Mouse (Mus musculus): ENCODE measurements around the gene Car1. TPM values are rescaled to one million over a fixed set of nuclear protein-coding genes. Genes with fewer than 3 reads are reported as not detected.

Car1 gene
- polyA plus RNA-seq, 1 experiment from 2014 or later = 0.13 TPM

DNA sequence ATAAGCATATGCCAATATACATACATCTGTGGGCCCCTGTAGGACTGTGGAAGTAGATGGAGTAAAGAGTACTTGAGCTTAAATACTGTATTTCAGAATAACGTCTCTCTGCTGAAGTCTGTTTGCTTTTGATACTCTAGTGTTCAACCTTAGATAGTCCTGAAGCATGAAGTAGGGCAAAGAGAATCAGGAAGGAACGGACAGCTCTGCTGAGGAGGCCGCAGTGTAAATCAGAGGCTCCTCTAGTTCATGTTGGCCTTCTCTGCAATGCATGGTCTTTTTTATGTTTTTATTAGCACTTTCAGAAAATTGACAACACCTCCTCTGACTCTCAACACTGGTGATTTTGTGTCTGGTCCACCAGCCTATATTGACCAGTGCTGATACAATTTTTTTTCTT lies 2.2 kb downstream of the Car1 start:
- Histone ChIP-seq H3K27me3 (ENCODE audit: insufficient read depth, low read length) (no peaks in the 10 kb centered on the region), H3K27ac (no peak overlapping the region), H3K4me3 (replicated peaks; ENCODE audit: low read depth, low read length) (no peak overlapping the region), H3K4me2 (ENCODE audit: low read length) (no peak overlapping the region), H3K4me1 (replicated peaks; ENCODE audit: insufficient read depth, low read length) (no peaks in the 10 kb centered on the region), H3K9ac (ENCODE audit: low read depth, low read length) (no peak overlapping the region), H3K9me3 (replicated peaks; ENCODE audit: low read length) (no peaks in the 10 kb centered on the region), H3K36me3 (ENCODE audit: insufficient read depth, low read length) (no peaks in the 10 kb centered on the region)
- DNase-seq (ENCODE audit: low spot score) (no peak), ATAC-seq (replicated peaks; ENCODE audit: low FRiP score, low read depth) (no peak)
- no peak for TF ChIP-seq CTCF (IDR thresholded peaks at IDR 0.05; ENCODE audit: low read depth)
- 79% methylated on average over 3 of the region's 3 CpGs for WGBS

DNA sequence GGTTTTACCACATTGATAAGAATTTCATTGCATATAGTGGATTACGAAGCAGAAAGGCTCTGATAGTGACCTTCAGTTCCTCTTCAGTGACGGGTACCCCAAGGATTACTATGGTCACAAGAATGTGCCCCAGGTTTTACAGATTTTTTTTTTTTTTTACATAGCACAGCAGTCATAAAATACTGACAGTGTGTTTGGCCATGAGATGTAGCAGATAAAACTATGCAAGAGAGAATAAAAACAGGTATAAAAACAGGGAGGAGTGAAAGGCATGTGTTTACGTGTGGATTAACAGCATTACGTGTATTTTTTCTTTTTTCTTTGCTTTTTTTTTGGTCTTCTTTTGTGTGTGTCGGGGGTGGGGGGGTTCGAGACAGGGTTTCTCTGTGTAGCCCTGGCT lies 3.3 kb downstream of the Car1 start:
- DNase-seq (ENCODE audit: low spot score) (no peak), ATAC-seq (replicated peaks; ENCODE audit: low FRiP score, low read depth) (no peak)
- Histone ChIP-seq H3K27ac (no peak overlapping the region), H3K4me1 (replicated peaks; ENCODE audit: insufficient read depth, low read length) (no peaks in the 10 kb centered on the region), H3K9me3 (replicated peaks; ENCODE audit: low read length) (no peaks in the 10 kb centered on the region), H3K36me3 (ENCODE audit: insufficient read depth, low read length) (no peaks in the 10 kb centered on the region), H3K4me2 (ENCODE audit: low read length) (no peak overlapping the region), H3K27me3 (ENCODE audit: insufficient read depth, low read length) (no peaks in the 10 kb centered on the region), H3K4me3 (replicated peaks; ENCODE audit: low read depth, low read length) (no peak overlapping the region), H3K9ac (ENCODE audit: low read depth, low read length) (no peak overlapping the region)
- no peak for TF ChIP-seq CTCF (IDR thresholded peaks at IDR 0.05; ENCODE audit: low read depth)
- 86% methylated on average over 6 of the region's 6 CpGs for WGBS

- no peak for TF ChIP-seq CTCF (IDR thresholded peaks at IDR 0.05; ENCODE audit: low read depth)
- Histone ChIP-seq H3K4me3 (replicated peaks; ENCODE audit: low read depth, low read length) (no peak overlapping the region), H3K27me3 (ENCODE audit: insufficient read depth, low read length) (no peaks in the 10 kb centered on the region), H3K4me2 (ENCODE audit: low read length) (no peak overlapping the region), H3K27ac (no peak overlapping the region), H3K4me1 (replicated peaks; ENCODE audit: insufficient read depth, low read length) (no peaks in the 10 kb centered on the region), H3K36me3 (ENCODE audit: insufficient read depth, low read length) (no peaks in the 10 kb centered on the region), H3K9ac (ENCODE audit: low read depth, low read length) (no peak overlapping the region), H3K9me3 (replicated peaks; ENCODE audit: low read length) (no peaks in the 10 kb centered on the region)
- ATAC-seq (replicated peaks; ENCODE audit: low FRiP score, low read depth) = no peak
- WGBS = 81% methylated on average over 3 of the region's 3 CpGs
- DNase-seq (ENCODE audit: low spot score) = no peak
These were observed 11.1 kb downstream of the Car1 start for GRCm38 (mm10) chr3:14797069-14797468.

DNA sequence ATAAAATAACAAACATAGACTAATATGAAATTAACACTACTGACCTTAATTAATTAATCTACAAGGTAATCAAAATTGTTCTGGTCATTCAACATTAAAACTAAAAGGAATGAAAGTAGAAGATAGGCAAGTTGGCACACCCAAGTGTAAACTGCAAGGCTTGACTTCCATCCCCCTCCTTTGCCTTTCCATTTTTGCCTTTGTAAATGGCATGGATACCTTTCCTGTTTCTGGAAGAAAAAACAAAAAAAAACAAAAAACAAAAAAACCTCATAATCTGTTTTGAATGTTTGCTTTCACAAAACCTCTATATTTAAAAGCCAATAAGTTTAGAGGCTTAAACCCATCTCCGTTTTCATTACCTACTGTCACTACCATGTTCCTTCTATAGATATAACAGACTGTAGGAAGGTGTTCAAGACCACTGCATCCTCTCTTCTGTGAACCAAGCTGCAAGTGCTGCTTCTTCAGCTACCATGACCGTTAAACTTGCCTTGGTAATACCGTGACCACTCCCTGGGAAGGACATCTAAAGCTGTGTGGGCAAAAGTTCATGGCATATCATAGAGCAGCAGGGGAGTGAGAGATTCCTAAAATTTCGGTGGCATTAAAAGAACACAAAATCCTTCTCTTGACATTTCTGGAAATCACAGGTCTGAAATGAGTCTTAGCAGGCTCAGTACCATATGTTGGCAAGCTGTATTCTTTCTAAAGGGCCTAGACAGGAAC lies 12.7 kb downstream of the Car1 start:
- no peaks in the 10 kb centered on the region for H3K9me3 ChIP-seq (replicated peaks; ENCODE audit: low read length)
- 85% methylated on average over 4 of the region's 4 CpGs for WGBS
- H3K4me1 ChIP-seq (replicated peaks; ENCODE audit: insufficient read depth, low read length) = no peaks in the 10 kb centered on the region
- DNase-seq (ENCODE audit: low spot score) = no peak
- H3K9ac ChIP-seq (ENCODE audit: low read depth, low read length) = no peak overlapping the region
- no peaks in the 10 kb centered on the region for H3K36me3 ChIP-seq (ENCODE audit: insufficient read depth, low read length)
- H3K4me2 ChIP-seq (ENCODE audit: low read length) = no peak overlapping the region
- no peak overlapping the region for H3K4me3 ChIP-seq (replicated peaks; ENCODE audit: low read depth, low read length)
- no peaks in the 10 kb centered on the region for H3K27me3 ChIP-seq (ENCODE audit: insufficient read depth, low read length)
- no peak overlapping the region for H3K27ac ChIP-seq
- no peak for TF ChIP-seq CTCF (IDR thresholded peaks at IDR 0.05; ENCODE audit: low read depth)
- no peak for ATAC-seq (replicated peaks; ENCODE audit: low FRiP score, low read depth)

DNA sequence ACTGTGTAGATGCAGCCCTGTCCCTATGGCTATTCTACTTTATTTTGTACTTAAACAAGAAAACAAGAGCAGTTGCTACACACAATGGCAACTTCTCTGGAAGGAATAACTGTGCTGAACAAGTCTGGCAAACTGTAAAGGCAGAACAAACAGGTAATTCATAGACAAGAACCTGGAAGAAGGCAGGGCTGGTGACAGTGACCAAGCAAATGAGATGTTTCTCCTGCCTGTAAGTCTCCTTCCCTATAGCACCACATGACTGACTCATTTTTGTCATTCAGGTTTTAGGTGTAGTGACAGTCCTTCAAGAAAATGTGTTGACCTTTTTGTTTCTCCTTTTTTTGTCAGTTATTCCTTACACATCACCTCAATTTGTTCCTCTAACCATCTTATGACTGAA lies 16.1 kb downstream of the Car1 start:
- no peak for ATAC-seq (replicated peaks; ENCODE audit: low FRiP score, low read depth)
- H3K4me1 ChIP-seq (replicated peaks; ENCODE audit: insufficient read depth, low read length) = no peaks in the 10 kb centered on the region
- no peaks in the 10 kb centered on the region for H3K9me3 ChIP-seq (replicated peaks; ENCODE audit: low read length)
- no peak overlapping the region for H3K9ac ChIP-seq (ENCODE audit: low read depth, low read length)
- TF ChIP-seq CTCF (IDR thresholded peaks at IDR 0.05; ENCODE audit: low read depth) = no peak
- H3K27me3 ChIP-seq (ENCODE audit: insufficient read depth, low read length) = no peaks in the 10 kb centered on the region
- no peaks in the 10 kb centered on the region for H3K36me3 ChIP-seq (ENCODE audit: insufficient read depth, low read length)
- no peak for DNase-seq (ENCODE audit: low spot score)
- no peak overlapping the region for H3K4me2 ChIP-seq (ENCODE audit: low read length)
- H3K4me3 ChIP-seq (replicated peaks; ENCODE audit: low read depth, low read length) = no peak overlapping the region
- no peak overlapping the region for H3K27ac ChIP-seq

DNA sequence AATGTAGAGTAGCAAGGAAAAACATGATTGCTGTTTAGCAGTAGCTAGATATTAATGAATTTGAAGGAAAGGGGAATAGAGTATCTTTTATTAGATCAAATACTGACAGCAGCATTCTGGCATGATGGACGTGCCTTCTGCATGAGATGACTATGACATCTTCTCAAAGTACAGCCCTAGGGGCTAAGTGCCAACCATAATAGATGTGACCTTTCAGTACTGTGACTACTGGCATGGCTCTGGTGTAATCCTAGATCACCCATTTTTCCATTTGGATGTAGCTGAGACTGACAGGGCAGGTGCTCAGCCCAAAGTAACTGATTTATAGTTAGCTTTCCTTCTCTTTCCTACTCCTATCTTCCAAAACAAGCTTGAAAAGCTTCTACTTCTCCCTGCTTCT lies 20.6 kb downstream of the Car1 start:
- Histone ChIP-seq H3K27ac (no peak overlapping the region), H3K4me2 (ENCODE audit: low read length) (no peak overlapping the region), H3K4me1 (replicated peaks; ENCODE audit: insufficient read depth, low read length) (no peaks in the 10 kb centered on the region), H3K27me3 (ENCODE audit: insufficient read depth, low read length) (no peaks in the 10 kb centered on the region), H3K9ac (ENCODE audit: low read depth, low read length) (no peak overlapping the region), H3K9me3 (replicated peaks; ENCODE audit: low read length) (no peaks in the 10 kb centered on the region), H3K4me3 (replicated peaks; ENCODE audit: low read depth, low read length) (no peak overlapping the region), H3K36me3 (ENCODE audit: insufficient read depth, low read length) (no peaks in the 10 kb centered on the region)
- WGBS = 67% methylated on average over 1 of the region's 1 CpGs
- TF ChIP-seq CTCF (IDR thresholded peaks at IDR 0.05; ENCODE audit: low read depth) = no peak
- ATAC-seq (replicated peaks; ENCODE audit: low FRiP score, low read depth) (no peak), DNase-seq (ENCODE audit: low spot score) (no peak)

DNA sequence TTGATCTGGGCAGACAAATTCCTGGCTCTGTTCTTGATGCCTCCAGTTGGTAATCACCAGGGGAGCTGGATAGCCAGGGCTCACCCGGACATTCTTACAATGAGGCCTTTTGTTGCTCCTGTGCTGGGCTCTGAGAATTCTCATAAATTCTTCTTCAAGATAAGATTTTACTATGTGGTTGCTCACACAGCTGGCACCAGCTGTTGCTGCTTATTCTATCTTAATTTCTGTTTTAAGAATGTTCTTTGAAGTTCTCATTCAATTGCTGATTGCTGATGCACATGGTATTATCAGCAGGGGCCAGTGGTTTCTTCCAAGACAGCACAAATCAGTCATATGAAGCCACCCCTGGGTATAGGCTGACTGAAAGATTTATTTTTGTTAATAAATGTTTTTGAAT lies 21.0 kb downstream of the Car1 start:
- H3K4me3 ChIP-seq (replicated peaks; ENCODE audit: low read depth, low read length) = no peak overlapping the region
- DNase-seq (ENCODE audit: low spot score) (peak; percentile 40), ATAC-seq (replicated peaks; ENCODE audit: low FRiP score, low read depth) (0 out of 2 replicates have a peak, but pooled peaks have one; percentile 36)
- H3K9ac ChIP-seq (ENCODE audit: low read depth, low read length) = no peak overlapping the region
- no peaks in the 10 kb centered on the region for H3K36me3 ChIP-seq (ENCODE audit: insufficient read depth, low read length)
- H3K27me3 ChIP-seq (ENCODE audit: insufficient read depth, low read length) = no peaks in the 10 kb centered on the region
- H3K27ac ChIP-seq = no peak overlapping the region
- H3K4me1 ChIP-seq (replicated peaks; ENCODE audit: insufficient read depth, low read length) = no peaks in the 10 kb centered on the region
- H3K9me3 ChIP-seq (replicated peaks; ENCODE audit: low read length) = no peaks in the 10 kb centered on the region
- H3K4me2 ChIP-seq (ENCODE audit: low read length) = no peak overlapping the region
- no peak for TF ChIP-seq CTCF (IDR thresholded peaks at IDR 0.05; ENCODE audit: low read depth)
- WGBS = 24% methylated on average over 1 of the region's 1 CpGs
